Mouse (Mus musculus): Measurements from ENCODE around the gene Olfr516. TPM values are rescaled to one million over a fixed set of nuclear protein-coding genes. Genes with fewer than 3 reads are reported as not detected.

The Olfr516 gene
- polyA plus RNA-seq, 1 experiment from 2014 or later: not detected

Other genes with a start within 250 kb of the Olfr516 start
- not detected in 2 replicates for gene Olfr506, start 239.7 kb downstream of the Olfr516 start, polyA plus RNA-seq (2014; fragmentation: Nextera tagmentation; extraction: Ambion mirVana)
- not detected in 2 replicates for gene Olfr507, start 228.7 kb downstream of the Olfr516 start, polyA plus RNA-seq (2014; fragmentation: Nextera tagmentation; extraction: Ambion mirVana)
- gene Olfr508, start 220.5 kb downstream of the Olfr516 start, polyA plus RNA-seq (2014; fragmentation: Nextera tagmentation; extraction: Ambion mirVana): not detected in 2 replicates
- 0.05 TPM in 1 of 2 replicates, not detected in the other for gene Olfr509, start 198.6 kb downstream of the Olfr516 start, polyA plus RNA-seq (2014; fragmentation: Nextera tagmentation; extraction: Ambion mirVana)
- not detected in 2 replicates for gene Olfr510, start 184.1 kb downstream of the Olfr516 start, polyA plus RNA-seq (2014; fragmentation: Nextera tagmentation; extraction: Ambion mirVana)
- not detected in 2 replicates for gene Olfr512, start 137.2 kb downstream of the Olfr516 start, polyA plus RNA-seq (2014; fragmentation: Nextera tagmentation; extraction: Ambion mirVana)
- not detected in 2 replicates for gene Olfr513, start 99.6 kb downstream of the Olfr516 start, polyA plus RNA-seq (2014; fragmentation: Nextera tagmentation; extraction: Ambion mirVana)
- not detected in 2 replicates for gene Olfr514, start 24.5 kb downstream of the Olfr516 start, polyA plus RNA-seq (2014; fragmentation: Nextera tagmentation; extraction: Ambion mirVana)
- gene Olfr517, start 21.9 kb upstream of the Olfr516 start, polyA plus RNA-seq (2014; fragmentation: Nextera tagmentation; extraction: Ambion mirVana): not detected in 2 replicates
- gene Olfr518, start 34.5 kb upstream of the Olfr516 start, polyA plus RNA-seq (2014; fragmentation: Nextera tagmentation; extraction: Ambion mirVana): not detected in 2 replicates
- not detected in 2 replicates for gene Olfr519, start 43.9 kb upstream of the Olfr516 start, polyA plus RNA-seq (2014; fragmentation: Nextera tagmentation; extraction: Ambion mirVana)
- 16.3 and 16.8 TPM in 2 replicates for gene Nlrp10, start 79.6 kb upstream of the Olfr516 start, polyA plus RNA-seq (2014; fragmentation: Nextera tagmentation; extraction: Ambion mirVana)
- gene Eif3f, start 83.9 kb upstream of the Olfr516 start, polyA plus RNA-seq (2014; fragmentation: Nextera tagmentation; extraction: Ambion mirVana): 65.9 and 68.4 TPM in 2 replicates
- gene Tub, start 99.8 kb upstream of the Olfr516 start, polyA plus RNA-seq (2014; fragmentation: Nextera tagmentation; extraction: Ambion mirVana): 0.47 and 0.74 TPM in 2 replicates
- 0.50 and 0.90 TPM in 2 replicates for gene Ric3, start 232.8 kb upstream of the Olfr516 start, polyA plus RNA-seq (2014; fragmentation: Nextera tagmentation; extraction: Ambion mirVana)

Measured in heart, embryonic 14.5 days (tissue).